12 mouse cellular contexts compared by ENCODE assay signal in genomic region chr19:55620411-55621008, GRCm38 (mm10).
A peak's percentile ranks its signal among the peaks of the same experiment; 100 is the strongest.
DNase-seq lines count a peak whose midpoint lies in the region; ATAC-seq and TF ChIP-seq lines count a peak whose summit lies in the region.
"Had no signal": no experiment of that assay in that cellular context is flagged by ENCODE, and none has a peak within 500 bp of the region (broad histone marks: within the 10 kb centered on the region; RNA-seq: fewer than 3 reads in every experiment).

No protein-coding gene starts in this region.

- H3K27me3 ChIP-seq in limb, embryonic 13.5 days, result peaks cover 17% of the 10 kb centered on the region
- H3K27me3 ChIP-seq in limb, embryonic 10.5 days (ENCODE audit: low read depth, poor library complexity, severe bottlenecking), result peaks cover 37% of the 10 kb centered on the region
- H3K27me3 ChIP-seq in embryonic facial prominence, embryonic 13.5 days, result no peaks in the 10 kb centered on the region
- H3K27me3 ChIP-seq in kidney, postnatal 0 days (ENCODE audit: insufficient read depth, low read length), result no peaks in the 10 kb centered on the region
- H3K27me3 ChIP-seq in heart, embryonic 10.5 days (ENCODE audit: insufficient read depth, poor library complexity, severe bottlenecking), result peaks cover 18% of the 10 kb centered on the region; the same call in 1 of the 2 replicates
- H3K27me3 ChIP-seq: forebrain, embryonic 15.5 days; heart, embryonic 12.5 days had no signal

- no peak for ATAC-seq in limb, embryonic 13.5 days (ENCODE audit: low FRiP score, low read depth)
- no peak for ATAC-seq in embryonic facial prominence, embryonic 13.5 days (ENCODE audit: insufficient number of reproducible peaks, insufficient read depth, low FRiP score, low TSS enrichment, low read depth)
- no peak for ATAC-seq in kidney, postnatal 0 days (replicated peaks; ENCODE audit: low FRiP score, low read depth)
- ATAC-seq: CD4-positive, CD25-positive, alpha-beta regulatory T cell, adult 4 months; forebrain, embryonic 15.5 days had no signal

- H3K4me2 ChIP-seq in limb, embryonic 13.5 days (replicated peaks), result 0 out of 2 replicates have a peak overlapping the region, but pooled peaks have one; percentile 16
- peak overlapping the region; percentile 12 for H3K4me2 ChIP-seq in embryonic facial prominence, embryonic 13.5 days
- no peak overlapping the region for H3K4me2 ChIP-seq in kidney, postnatal 0 days (ENCODE audit: low read length)
- H3K4me2 ChIP-seq: forebrain, embryonic 15.5 days; heart, embryonic 12.5 days had no signal

- H3K36me3 ChIP-seq in limb, embryonic 13.5 days, result no peaks in the 10 kb centered on the region; the same call in 1 of the 2 replicates
- no peaks in the 10 kb centered on the region for H3K36me3 ChIP-seq in limb, embryonic 10.5 days
- no peaks in the 10 kb centered on the region for H3K36me3 ChIP-seq in embryonic facial prominence, embryonic 13.5 days
- no peaks in the 10 kb centered on the region for H3K36me3 ChIP-seq in kidney, postnatal 0 days (ENCODE audit: insufficient read depth, low read length)
- no peaks in the 10 kb centered on the region for H3K36me3 ChIP-seq in heart, embryonic 10.5 days
- H3K36me3 ChIP-seq: forebrain, embryonic 15.5 days; heart, embryonic 12.5 days had no signal

- no peak overlapping the region for H3K4me3 ChIP-seq in limb, embryonic 13.5 days
- no peak overlapping the region for H3K4me3 ChIP-seq in limb, embryonic 10.5 days
- no peak overlapping the region for H3K4me3 ChIP-seq in embryonic facial prominence, embryonic 13.5 days
- H3K4me3 ChIP-seq in kidney, postnatal 0 days (replicated peaks; ENCODE audit: low read depth, low read length), result no peak overlapping the region
- H3K4me3 ChIP-seq in heart, embryonic 10.5 days, result no peak overlapping the region
- H3K4me3 ChIP-seq: forebrain, embryonic 15.5 days; heart, embryonic 12.5 days had no signal

- no peak overlapping the region for H3K9ac ChIP-seq in limb, embryonic 13.5 days
- no peak overlapping the region; the same call in 1 of the 2 replicates for H3K9ac ChIP-seq in embryonic facial prominence, embryonic 13.5 days
- H3K9ac ChIP-seq in kidney, postnatal 0 days (ENCODE audit: low read depth, low read length), result no peak overlapping the region
- H3K9ac ChIP-seq: forebrain, embryonic 15.5 days; heart, embryonic 12.5 days had no signal

- H3K27ac ChIP-seq in limb, embryonic 13.5 days, result no peak overlapping the region; the same call in 1 of the 2 replicates
- no peak overlapping the region for H3K27ac ChIP-seq in limb, embryonic 10.5 days
- peak overlapping the region; percentile 40 for H3K27ac ChIP-seq in embryonic facial prominence, embryonic 13.5 days
- no peak overlapping the region for H3K27ac ChIP-seq in kidney, postnatal 0 days
- no peak overlapping the region for H3K27ac ChIP-seq in heart, embryonic 10.5 days
- H3K27ac ChIP-seq: forebrain, embryonic 15.5 days had no signal

- DNase-seq in limb, embryonic 10.5 days (ENCODE audit: low spot score), result no peak
- DNase-seq in Muller cell, postnatal 12 days (ENCODE audit: inconsistent ontology term), result peak; percentile 83
- peak; percentile 74 for DNase-seq in kidney, postnatal 0 days (ENCODE audit: low spot score)
- no peak for DNase-seq in cerebellum, adult 11-12 months
- DNase-seq in cerebellum, adult 8-10 months, result no peak
- no peak for DNase-seq in heart, embryonic 10.5 days (ENCODE audit: low spot score)
- DNase-seq: thymus, postnatal 25 days had no signal

- no peak for TF ChIP-seq CTCF in kidney, postnatal 0 days (IDR thresholded peaks at IDR 0.05; ENCODE audit: low read depth)

- H3K4me1 ChIP-seq in limb, embryonic 13.5 days, result peaks cover 24% of the 10 kb centered on the region
- H3K4me1 ChIP-seq in limb, embryonic 10.5 days, result peaks cover 53% of the 10 kb centered on the region
- peaks cover 31% of the 10 kb centered on the region for H3K4me1 ChIP-seq in embryonic facial prominence, embryonic 13.5 days
- peaks cover 24% of the 10 kb centered on the region for H3K4me1 ChIP-seq in kidney, postnatal 0 days (replicated peaks; ENCODE audit: insufficient read depth, low read length)
- peaks cover 48% of the 10 kb centered on the region for H3K4me1 ChIP-seq in heart, embryonic 10.5 days

- H3K9me3 ChIP-seq in limb, embryonic 13.5 days, result no peaks in the 10 kb centered on the region
- H3K9me3 ChIP-seq in limb, embryonic 10.5 days (replicated peaks), result no peaks in the 10 kb centered on the region
- no peaks in the 10 kb centered on the region for H3K9me3 ChIP-seq in embryonic facial prominence, embryonic 13.5 days
- no peaks in the 10 kb centered on the region for H3K9me3 ChIP-seq in kidney, postnatal 0 days (replicated peaks; ENCODE audit: low read length)
- H3K9me3 ChIP-seq in heart, embryonic 10.5 days, result no peaks in the 10 kb centered on the region
- H3K9me3 ChIP-seq: forebrain, embryonic 15.5 days; heart, embryonic 12.5 days had no signal

- 32% methylated on average over 14 of the region's 14 CpGs for WGBS in limb, embryonic 13.5 days
- 65% methylated on average over 14 of the region's 14 CpGs for WGBS in limb, embryonic 10.5 days
- WGBS in embryonic facial prominence, embryonic 13.5 days, result 16% methylated on average over 14 of the region's 14 CpGs
- WGBS in kidney, postnatal 0 days, result 30% methylated on average over 14 of the region's 14 CpGs
- WGBS in heart, embryonic 10.5 days, result 63% methylated on average over 14 of the region's 14 CpGs

Comparison
In these comparisons a context has a peak if more than half of its experiments do, and no peak if none do; other contexts are left out.
1. DNase-seq: peak in Muller cell, postnatal 12 days (single experiment) and kidney, postnatal 0 days (single experiment); none in limb, embryonic 10.5 days (single experiment), cerebellum, adult 11-12 months (single experiment), cerebellum, adult 8-10 months (single experiment) and heart, embryonic 10.5 days (single experiment).